Mouse (Mus musculus): Measurements from ENCODE around the gene Tuba1c.

DNA sequence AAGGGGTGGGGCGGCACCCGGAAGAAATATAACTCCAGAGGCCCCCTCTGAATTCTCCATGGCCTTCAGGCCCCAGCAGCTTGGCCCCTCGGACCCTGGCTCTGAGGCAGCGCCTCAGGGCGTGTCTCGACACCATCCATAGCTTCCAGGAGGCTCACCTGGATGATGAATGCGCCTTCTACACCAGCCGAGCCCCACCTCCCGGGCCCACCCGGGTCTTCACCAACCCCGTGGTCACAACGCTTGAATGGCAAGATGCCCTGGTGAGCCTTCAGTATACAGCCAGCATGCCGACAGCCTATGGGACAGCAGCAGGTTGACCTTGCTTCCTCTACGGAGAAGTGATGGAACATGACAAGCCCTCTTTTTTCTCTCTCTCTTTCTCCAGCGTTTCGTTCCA is 53.1 kb downstream of the Tuba1c start:
- TF ChIP-seq CTCF (IDR thresholded peaks at IDR 0.05; ENCODE audit: low read depth) (no peak), EP300 (IDR thresholded peaks at IDR 0.05; ENCODE audit: low read depth) (no peak)

Data from heart, postnatal 0 days (tissue).